Mouse (Mus musculus) embryonic fibroblast, embryonic 13.5 days (primary cell): ENCODE data around the gene Unc5c.

Source experiments
- CTCF ChIP-seq: IDR thresholded peaks from 2 replicates; pipeline ENCODE4 v1.5.1; 2011; ENCODE audit warnings: mild to moderate bottlenecking, control low read depth, low read length, moderate library complexity, borderline replicate concordance; ENCODE audit not compliant: insufficient read depth
- POLR2A ChIP-seq: IDR thresholded peaks from 2 replicates; pipeline ENCODE4 v1.6.1; 2011; ENCODE audit warnings: low read depth, mild to moderate bottlenecking, control low read depth, low read length, moderate library complexity

- TF ChIP-seq POLR2A: no peak
- no peak for TF ChIP-seq CTCF
These were observed 339.1 kb downstream of the Unc5c start for GRCm38 (mm10) chr3:141804133-141804532.
